ENCODE assay signal across 18 mouse cellular contexts in genomic region chr1:90247756-90248541, GRCm38 (mm10). TPM values are rescaled to one million over a fixed set of nuclear protein-coding genes. Genes with fewer than 3 reads are reported as not detected.
DNase-seq lines count a peak whose midpoint lies in the region; ATAC-seq and TF ChIP-seq lines count a peak whose summit lies in the region.
"Had no signal": no experiment of that assay in that cellular context is flagged by ENCODE, and none has a peak within 500 bp of the region (broad histone marks: within the 10 kb centered on the region; RNA-seq: fewer than 3 reads in every experiment).

No protein-coding gene starts in this region.

- no peak overlapping the region for H3K9ac ChIP-seq in heart, embryonic 13.5 days
- no peak overlapping the region for H3K9ac ChIP-seq in heart, adult 2 months (ENCODE audit: low read depth, low read length)
- H3K9ac ChIP-seq in liver, embryonic 11.5 days (ENCODE audit: low read depth, low read length), result peak overlapping the region; percentile 41; the same call in 1 of the 2 replicates
- H3K9ac ChIP-seq: hindbrain, embryonic 14.5 days; limb, embryonic 15.5 days; neural tube, embryonic 15.5 days had no signal

- DNase-seq in heart, adult 2 months, result no peak
- DNase-seq in ES-CJ7 (ENCODE audit: low read depth, low spot score), result peak; percentile 38
- DNase-seq in liver, embryonic 11.5 days (ENCODE audit: low spot score), result no peak
- no peak for DNase-seq in thymus, adult 2 months
- DNase-seq in left cerebral cortex, postnatal 25 days (ENCODE audit: low spot score in 2 of 2), result no peak
- no peak for DNase-seq in left cerebral cortex, adult 2 months (ENCODE audit: extremely low spot score in 1 of 2, low spot score in 2 of 2)
- DNase-seq: adrenal gland, postnatal 36 days; cerebellum, adult 18-20 months; kidney, adult 8-10 months; spleen, adult 18-20 months had no signal

- TF ChIP-seq EP300 in heart, adult 2 months (IDR thresholded peaks at IDR 0.05; ENCODE audit: insufficient read depth, low read depth, low read length), result no peak

- no peak for TF ChIP-seq CTCF in heart, adult 2 months (IDR thresholded peaks at IDR 0.05)
- no peak for TF ChIP-seq CTCF in bone marrow, adult 2 months (IDR thresholded peaks at IDR 0.05; ENCODE audit: control insufficient read depth, insufficient read depth, low read length)
- TF ChIP-seq CTCF in thymus, adult 2 months (IDR thresholded peaks at IDR 0.05; ENCODE audit: borderline replicate concordance, control insufficient read depth, extremely low read depth, insufficient read depth, low read length, poor library complexity), result no peak
- TF ChIP-seq CTCF in left cerebral cortex, adult 2 months (IDR thresholded peaks at IDR 0.05), result no peak

- intact Hi-C loops in heart, adult 2 months (cut with DNase I), result loop anchor here (5.0 kb wide), 1 partner anchor 339 kb away; no protein-coding TSS in a partner anchor
- intact Hi-C loops in left cerebral cortex, postnatal 25 days (cut with DNase I), result no loop called here
- intact Hi-C loops in left cerebral cortex, adult 2 months (cut with DNase I), result no loop called here

- 0 out of 2 replicates have a peak, but pooled peaks cover 6% of the 10 kb centered on the region for H3K27me3 ChIP-seq in heart, embryonic 13.5 days (replicated peaks)
- no peaks in the 10 kb centered on the region for H3K27me3 ChIP-seq in heart, adult 2 months (ENCODE audit: control insufficient read depth, insufficient read depth, low read length)
- H3K27me3 ChIP-seq in liver, embryonic 11.5 days (replicated peaks; ENCODE audit: control insufficient read depth, insufficient read depth, low read length), result 0 out of 2 replicates have a peak, but pooled peaks cover 3% of the 10 kb centered on the region
- H3K27me3 ChIP-seq in thymus, adult 2 months (ENCODE audit: control insufficient read depth, insufficient read depth, low read length), result no peaks in the 10 kb centered on the region
- H3K27me3 ChIP-seq: limb, embryonic 15.5 days; neural tube, embryonic 15.5 days had no signal

- ATAC-seq in heart, embryonic 13.5 days (ENCODE audit: extremely low read depth, insufficient number of reproducible peaks, low FRiP score, low TSS enrichment), result 0 out of 2 replicates have a peak, but pooled peaks have one; percentile 39
- ATAC-seq in liver, embryonic 11.5 days (replicated peaks; ENCODE audit: low FRiP score), result peak; percentile 92
- ATAC-seq: activated CD4-positive, CD25-positive, alpha-beta regulatory T cell, adult 4 months had no signal

- peak overlapping the region; percentile 50; the same call in 1 of the 2 replicates for H3K27ac ChIP-seq in heart, embryonic 13.5 days (replicated peaks)
- H3K27ac ChIP-seq in heart, adult 2 months, result no peak overlapping the region
- H3K27ac ChIP-seq in bone marrow, adult 2 months (ENCODE audit: control insufficient read depth, insufficient read depth, low read depth, low read length, poor library complexity), result peak overlapping the region; percentile 66
- peak overlapping the region; percentile 77 for H3K27ac ChIP-seq in liver, embryonic 11.5 days (ENCODE audit: low read depth, low read length)
- H3K27ac ChIP-seq in thymus, adult 2 months (ENCODE audit: control insufficient read depth, insufficient read depth, low read length), result no peak overlapping the region
- H3K27ac ChIP-seq in left cerebral cortex, adult 2 months, result no peak overlapping the region
- H3K27ac ChIP-seq: hindbrain, embryonic 14.5 days; limb, embryonic 15.5 days; macrophage; neural tube, embryonic 15.5 days had no signal

- no peaks in the 10 kb centered on the region for H3K9me3 ChIP-seq in heart, embryonic 13.5 days
- no peaks in the 10 kb centered on the region for H3K9me3 ChIP-seq in liver, embryonic 11.5 days (ENCODE audit: control insufficient read depth, low read length)
- H3K9me3 ChIP-seq: limb, embryonic 15.5 days; neural tube, embryonic 15.5 days had no signal

- no peaks in the 10 kb centered on the region for H3K36me3 ChIP-seq in heart, embryonic 13.5 days
- no peaks in the 10 kb centered on the region for H3K36me3 ChIP-seq in heart, adult 2 months (ENCODE audit: control insufficient read depth, insufficient read depth, low read length)
- H3K36me3 ChIP-seq in liver, embryonic 11.5 days (ENCODE audit: control insufficient read depth, insufficient read depth, low read length), result no peaks in the 10 kb centered on the region
- H3K36me3 ChIP-seq in thymus, adult 2 months (ENCODE audit: control insufficient read depth, insufficient read depth, low read length), result no peaks in the 10 kb centered on the region
- H3K36me3 ChIP-seq: limb, embryonic 15.5 days; neural tube, embryonic 15.5 days had no signal

- peak overlapping the region; percentile 32 for H3K4me2 ChIP-seq in heart, embryonic 13.5 days
- peak overlapping the region; percentile 36 for H3K4me2 ChIP-seq in liver, embryonic 11.5 days
- H3K4me2 ChIP-seq: hindbrain, embryonic 14.5 days; limb, embryonic 15.5 days; neural tube, embryonic 15.5 days had no signal

- WGBS in heart, embryonic 13.5 days, result 75% methylated on average over 8 of the region's 8 CpGs
- WGBS in heart, adult 2 months, result 92% methylated on average over 8 of the region's 8 CpGs
- 61% methylated on average over 8 of the region's 8 CpGs for WGBS in bone marrow, adult 2 months
- 63% methylated on average over 8 of the region's 8 CpGs for WGBS in liver, embryonic 11.5 days
- WGBS in thymus, adult 2 months, result 90% methylated on average over 8 of the region's 8 CpGs

- H3K4me1 ChIP-seq in heart, embryonic 13.5 days, result peaks cover 40% of the 10 kb centered on the region
- no peaks in the 10 kb centered on the region for H3K4me1 ChIP-seq in heart, adult 2 months (ENCODE audit: control insufficient read depth, insufficient read depth, low read length)
- peaks cover 3% of the 10 kb centered on the region; the same call in 1 of the 2 replicates for H3K4me1 ChIP-seq in bone marrow, adult 2 months (ENCODE audit: control insufficient read depth, insufficient read depth, low read length)
- peaks cover 38% of the 10 kb centered on the region for H3K4me1 ChIP-seq in liver, embryonic 11.5 days (replicated peaks; ENCODE audit: control insufficient read depth, insufficient read depth, low read length)
- no peaks in the 10 kb centered on the region for H3K4me1 ChIP-seq in thymus, adult 2 months (replicated peaks; ENCODE audit: control insufficient read depth, insufficient read depth, low read length)

- TF ChIP-seq POLR2A in heart, adult 2 months (IDR thresholded peaks at IDR 0.05; ENCODE audit: insufficient read depth, low read depth, low read length), result no peak
- no peak for TF ChIP-seq POLR2A in bone marrow, adult 2 months (IDR thresholded peaks at IDR 0.05; ENCODE audit: borderline replicate concordance, control insufficient read depth, low read depth, low read length)
- TF ChIP-seq POLR2A in thymus, adult 2 months (IDR thresholded peaks at IDR 0.05; ENCODE audit: control insufficient read depth, extremely low read depth, insufficient read depth, low read length, poor library complexity), result no peak

- H3K79me2 ChIP-seq in heart, adult 2 months (replicated peaks; ENCODE audit: control insufficient read depth, insufficient read depth, low read length), result no peaks in the 10 kb centered on the region

- H3K4me3 ChIP-seq in heart, embryonic 13.5 days, result no peak overlapping the region
- no peak overlapping the region for H3K4me3 ChIP-seq in heart, adult 2 months
- H3K4me3 ChIP-seq in bone marrow, adult 2 months (replicated peaks; ENCODE audit: control insufficient read depth, low read depth, low read length), result no peak overlapping the region
- no peak overlapping the region for H3K4me3 ChIP-seq in liver, embryonic 11.5 days (ENCODE audit: low read depth, low read length)
- no peak overlapping the region for H3K4me3 ChIP-seq in thymus, adult 2 months (ENCODE audit: control insufficient read depth, insufficient read depth, low read length)
- H3K4me3 ChIP-seq in left cerebral cortex, adult 2 months, result no peak overlapping the region
- H3K4me3 ChIP-seq: limb, embryonic 15.5 days; neural tube, embryonic 15.5 days had no signal

RNA-seq across cellular contexts. Expression of gene Ackr3, which starts 44.2 kb away (rescaled TPM):
- 38.3 and 38.5 TPM in 2 replicates for polyA plus RNA-seq in heart, embryonic 13.5 days (2015; fragmentation: Nextera tagmentation; extraction: Ambion mirVana)
- total RNA-seq in heart, adult 2 months (2021), result 10 to 100 TPM; 56.5 to 58.0 TPM
- 186 and 351 TPM in 2 replicates for polyA plus RNA-seq in heart, adult 2 months (2012; rRNA removed)
- 3.3 TPM in 1 of 2 replicates, not detected in the other for polyA plus RNA-seq in bone marrow, adult 2 months (2011; ENCODE audit: insufficient read depth, insufficient read length, low replicate concordance, missing spikeins)
- polyA plus RNA-seq in liver, embryonic 11.5 days (2014; fragmentation: Nextera tagmentation; extraction: Ambion mirVana), result 22.3 and 22.8 TPM in 2 replicates
- polyA plus RNA-seq in thymus, adult 2 months (2012; rRNA removed), result 17.1 and 24.7 TPM in 2 replicates
- total RNA-seq in left cerebral cortex, postnatal 25 days (2021), result 1 to 10 TPM; 7.2 to 8.6 TPM
- 1 to 10 TPM; 7.4 to 9.9 TPM for total RNA-seq in left cerebral cortex, adult 2 months (2021)
- total RNA-seq: monocyte, adult 5-6 weeks had no signal
- polyA plus RNA-seq: macrophage had no signal

Comparison
In these comparisons a context has a peak if more than half of its experiments do, and no peak if none do; other contexts are left out.
1. H3K27ac ChIP-seq: peak in heart, embryonic 13.5 days (single experiment), bone marrow, adult 2 months (single experiment) and liver, embryonic 11.5 days (single experiment); none in heart, adult 2 months (single experiment), thymus, adult 2 months (single experiment) and left cerebral cortex, adult 2 months (single experiment).